Mouse (Mus musculus) liver, embryonic 14.5 days (tissue): ENCODE measurements around the gene Cd244a.

Source experiments
- CTCF ChIP-seq: IDR thresholded peaks from 2 replicates; pipeline ENCODE4 v1.5.1; 2016; ENCODE audit warnings: antibody characterized with exemption, low read depth, control low read depth
- EP300 ChIP-seq: IDR thresholded peaks from 2 replicates; pipeline ENCODE4 v1.6.1; 2016; ENCODE audit warnings: antibody characterized with exemption, low read depth

- TF ChIP-seq CTCF (no peak), EP300 (no peak)
Measured at GRCm38 (mm10) chr1:171558407-171558806, 586 bp upstream of the Cd244a start.
